Mouse (Mus musculus) midbrain, postnatal 0 days (tissue): ENCODE measurements around the gene Fam131b. TPM values are rescaled to one million over a fixed set of nuclear protein-coding genes. Genes with fewer than 3 reads are reported as not detected.

Source experiments
- ATAC-seq: fragments of 200-750 bp; cut with Nextera tagmentation; 2 replicates; pipeline ENCODE4 v1.8.0; 2017; ENCODE audit warnings: moderate number of reproducible peaks, mild to moderate bottlenecking, moderate TSS enrichment, moderate library complexity; ENCODE audit not compliant: low FRiP score
- DNase-seq: peaks from one replicate; pipeline ENCODE4 v3.0.0-alpha.2; 2015; ENCODE audit warnings: low spot score
- H3K27ac ChIP-seq: fragments of 300-500 bp; sonication (generic); 2 replicates; pipeline ENCODE4 v1.5.1; 2014; ENCODE audit warnings: low read depth, mild to moderate bottlenecking, low read length, mixed read lengths
- H3K27me3 ChIP-seq: fragments of 300-500 bp; sonication (generic); 2 replicates; pipeline ENCODE4 v1.6.1; 2014; ENCODE audit warnings: low read length, control low read depth, mixed read lengths; ENCODE audit not compliant: insufficient read depth
- H3K36me3 ChIP-seq: fragments of 300-500 bp; sonication (generic); 2 replicates; pipeline ENCODE4 v1.6.1; 2014; ENCODE audit warnings: low read length, control low read depth, mixed read lengths; ENCODE audit not compliant: insufficient read depth
- H3K4me1 ChIP-seq: fragments of 300-500 bp; sonication (generic); 2 replicates; pipeline ENCODE4 v1.6.1; 2014; ENCODE audit warnings: mild to moderate bottlenecking, control low read depth, antibody characterized with exemption, low read length, mixed read lengths; ENCODE audit not compliant: insufficient read depth
- H3K4me2 ChIP-seq: fragments of 300-500 bp; sonication (generic); 2 replicates; pipeline ENCODE4 v1.6.1; 2014; ENCODE audit warnings: low read depth, mild to moderate bottlenecking, low read length, mixed read lengths; ENCODE audit not compliant: poor library complexity, severe bottlenecking
- H3K4me3 ChIP-seq: fragments of 300-500 bp; sonication (generic); 2 replicates; pipeline ENCODE4 v1.5.1; 2014; ENCODE audit warnings: low read depth, mild to moderate bottlenecking, low read length, moderate library complexity
- H3K9ac ChIP-seq: fragments of 300-500 bp; sonication (generic); replicated peaks from 2 replicates; pipeline ENCODE4 v1.6.1; 2014; ENCODE audit warnings: mild to moderate bottlenecking, low read length, moderate library complexity, mixed read lengths; ENCODE audit not compliant: poor library complexity, severe bottlenecking
- H3K9me3 ChIP-seq: fragments of 300-500 bp; sonication (generic); 2 replicates; pipeline ENCODE4 v1.6.1; 2016; ENCODE audit warnings: low read length, control low read depth
- CTCF ChIP-seq: IDR thresholded peaks from 2 replicates; pipeline ENCODE4 v1.5.1; 2016; ENCODE audit warnings: antibody characterized with exemption, mild to moderate bottlenecking
- WGBS: fragments of 180-500 bp; shearing (Covaris S2); extraction: QIAGEN DNeasy Blood & Tissue Kit; methylation state at CpG from one replicate; pipeline ENCODE4 v1.1.7; 2014; 5-methylcytosine and 5-hydroxymethylcytosine counted together
- polyA plus RNA-seq: library from polyadenylated mRNA; unstranded; fragments of >200 nt; fragmentation: Nextera tagmentation; extraction: Ambion mirVana; gene quantifications from 2 replicates; pipeline ENCODE4 v1.2.1, GENCODE M21; 2015
- total RNA-seq: library from RNA; depleted of rRNA; stranded (reverse); fragments of >200 nt; gene quantifications from 2 replicates; pipeline ENCODE4 v1.2.3, GENCODE M21; 2014

Gene Fam131b
- total and polyA plus RNA-seq, 2 experiments from 2014 or later: 5.6 to 59.6 TPM

GRCm38 (mm10) chr6:42354076-42355019 lies 29.9 kb upstream of the Fam131b start:
- ATAC-seq: no peak
- peak; percentile 50 for DNase-seq
- H3K4me2 ChIP-seq: peak overlapping the region; percentile 12; the same call in 1 of the 2 replicates
- H3K9ac ChIP-seq: no peak overlapping the region
- no peak overlapping the region for H3K4me3 ChIP-seq
- no peak for TF ChIP-seq CTCF
- 64% methylated on average over 11 of the region's 11 CpGs for WGBS
- H3K36me3 ChIP-seq: peaks cover 31% of the 10 kb centered on the region
- H3K4me1 ChIP-seq: peaks cover 17% of the 10 kb centered on the region; the same call in 1 of the 2 replicates
- H3K27ac ChIP-seq: no peak overlapping the region
- H3K9me3 ChIP-seq: no peaks in the 10 kb centered on the region
- no peaks in the 10 kb centered on the region for H3K27me3 ChIP-seq

- Histone ChIP-seq H3K9me3 (no peaks in the 10 kb centered on the region), H3K27me3 (no peaks in the 10 kb centered on the region), H3K27ac (no peak overlapping the region), H3K4me1 (peaks cover 23% of the 10 kb centered on the region; the same call in 1 of the 2 replicates), H3K36me3 (peaks cover 23% of the 10 kb centered on the region), H3K4me2 (no peak overlapping the region), H3K4me3 (no peak overlapping the region), H3K9ac (no peak overlapping the region)
- DNase-seq (no peak), ATAC-seq (no peak)
- 81% methylated on average over 8 of the region's 8 CpGs for WGBS
- no peak for TF ChIP-seq CTCF
Measured at GRCm38 (mm10) chr6:42353180-42353579, 28.7 kb upstream of the Fam131b start.

- peaks cover 23% of the 10 kb centered on the region; the same call in 1 of the 2 replicates for H3K4me1 ChIP-seq
- H3K9me3 ChIP-seq: no peaks in the 10 kb centered on the region
- H3K4me2 ChIP-seq: no peak overlapping the region
- DNase-seq: no peak
- no peak for TF ChIP-seq CTCF
- no peak overlapping the region for H3K9ac ChIP-seq
- no peak overlapping the region for H3K27ac ChIP-seq
- H3K27me3 ChIP-seq: no peaks in the 10 kb centered on the region
- 98% methylated on average over 1 of the region's 1 CpGs for whole genome bisulfite sequencing
- H3K4me3 ChIP-seq: no peak overlapping the region
- H3K36me3 ChIP-seq: peaks cover 16% of the 10 kb centered on the region
- no peak for ATAC-seq
Measured at GRCm38 (mm10) chr6:42352486-42352846, 28.0 kb upstream of the Fam131b start.

- TF ChIP-seq CTCF: no peak
- WGBS: 86% methylated on average over 7 of the region's 7 CpGs
- no peak for DNase-seq
- Histone ChIP-seq H3K27me3 (no peaks in the 10 kb centered on the region), H3K4me3 (no peak overlapping the region), H3K4me2 (peak overlapping the region; percentile 92; the same call in 1 of the 2 replicates), H3K36me3 (peaks cover 12% of the 10 kb centered on the region), H3K4me1 (peaks cover 23% of the 10 kb centered on the region; the same call in 1 of the 2 replicates), H3K9ac (no peak overlapping the region), H3K27ac (no peak overlapping the region), H3K9me3 (no peaks in the 10 kb centered on the region)
- ATAC-seq: no peak
Measured at GRCm38 (mm10) chr6:42351776-42352485, 27.5 kb upstream of the Fam131b start.

GRCm38 (mm10) chr6:42350968-42351775 lies 26.7 kb upstream of the Fam131b start:
- WGBS: 57% methylated on average over 9 of the region's 13 CpGs
- peak overlapping the region; percentile 92 for H3K4me2 ChIP-seq

More at GRCm38 (mm10) chr6:42350968-42351775, 26.7 kb upstream of the Fam131b start:
- Histone ChIP-seq H3K9me3 (no peaks in the 10 kb centered on the region), H3K4me3 (peak overlapping the region; percentile 89), H3K4me1 (peaks cover 23% of the 10 kb centered on the region; the same call in 1 of the 2 replicates), H3K9ac (peak overlapping the region; percentile 70), H3K27ac (no peak overlapping the region), H3K36me3 (peaks cover 8% of the 10 kb centered on the region), H3K27me3 (no peaks in the 10 kb centered on the region)
- no peak for ATAC-seq
- DNase-seq: no peak
- no peak for TF ChIP-seq CTCF
